Mouse (Mus musculus) erythroblast, embryonic 14.5 days (primary cell): ENCODE measurements around the gene Cldn17. TPM values are rescaled to one million over a fixed set of nuclear protein-coding genes. Genes with fewer than 3 reads are reported as not detected.

Experiments
- H3K27me3 ChIP-seq: 2 replicates; pipeline ENCODE4 v1.6.1; 2012; ENCODE audit warnings: inconsistent platforms; ENCODE audit not compliant: control insufficient read depth
- H3K36me3 ChIP-seq: 2 replicates; pipeline ENCODE4 v1.6.1; 2012; ENCODE audit warnings: mild to moderate bottlenecking, inconsistent platforms; ENCODE audit not compliant: control insufficient read depth
- H3K4me1 ChIP-seq: 2 replicates; pipeline ENCODE4 v1.6.1; 2012; ENCODE audit warnings: inconsistent platforms; ENCODE audit not compliant: control insufficient read depth
- H3K4me3 ChIP-seq: replicated peaks from 2 replicates; pipeline ENCODE3; 2012; ENCODE audit warnings: moderate library complexity, mild to moderate bottlenecking, inconsistent platforms
- H3K9me3 ChIP-seq: 2 replicates; pipeline ENCODE4 v1.6.1; 2012; ENCODE audit warnings: low read length, inconsistent platforms, mixed read lengths; ENCODE audit not compliant: control insufficient read depth
- GATA1 ChIP-seq: IDR thresholded peaks from 2 replicates; pipeline ENCODE4 v1.6.1; 2012; ENCODE audit warnings: low read length, inconsistent platforms, mixed read lengths
- TAL1 ChIP-seq: IDR thresholded peaks from 3 replicates; pipeline ENCODE4 v1.6.1; 2012; ENCODE audit warnings: low read length, inconsistent platforms, mixed read lengths
- polyA plus RNA-seq: library from polyadenylated mRNA; stranded (reverse); fragments of >175 nt; gene quantifications from 2 replicates; pipeline ENCODE4 v1.2.3, GENCODE M21; 2012

Gene Cldn17
- polyA plus RNA-seq, result not detected in 2 replicates

DNA sequence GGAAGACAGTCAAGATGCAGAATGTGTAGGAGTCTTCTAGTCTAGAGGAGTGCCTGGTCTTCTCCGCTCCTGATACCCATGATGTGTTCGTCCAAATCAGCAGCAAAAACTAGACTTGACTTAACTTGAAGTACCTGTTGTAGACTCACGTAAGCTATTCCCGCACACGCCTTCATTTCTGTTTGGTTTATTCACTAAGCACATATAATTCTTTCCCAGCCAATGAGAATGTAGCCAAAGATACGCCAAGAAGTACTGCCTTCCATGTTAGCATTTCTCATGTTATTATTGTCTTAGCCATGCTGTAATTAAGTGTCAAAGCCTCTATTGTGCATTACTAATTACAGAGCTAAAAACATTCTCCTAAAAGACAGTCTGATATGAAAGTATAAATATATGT, at the start of gene Cldn17:
Gene Cldn17, minus strand, starts transcription at position 101 of the 400 bp plus-strand sequence.
- no peaks in the 10 kb centered on the region for H3K27me3 ChIP-seq
- no peak within 1 kb of the TSS for H3K4me3 ChIP-seq
- no peaks in the 10 kb centered on the region for H3K36me3 ChIP-seq
- peaks cover 9% of the 10 kb centered on the region for H3K9me3 ChIP-seq
- TF ChIP-seq GATA1 (no peak), TAL1 (no peak)
- H3K4me1 ChIP-seq, result no peaks in the 10 kb centered on the region

DNA sequence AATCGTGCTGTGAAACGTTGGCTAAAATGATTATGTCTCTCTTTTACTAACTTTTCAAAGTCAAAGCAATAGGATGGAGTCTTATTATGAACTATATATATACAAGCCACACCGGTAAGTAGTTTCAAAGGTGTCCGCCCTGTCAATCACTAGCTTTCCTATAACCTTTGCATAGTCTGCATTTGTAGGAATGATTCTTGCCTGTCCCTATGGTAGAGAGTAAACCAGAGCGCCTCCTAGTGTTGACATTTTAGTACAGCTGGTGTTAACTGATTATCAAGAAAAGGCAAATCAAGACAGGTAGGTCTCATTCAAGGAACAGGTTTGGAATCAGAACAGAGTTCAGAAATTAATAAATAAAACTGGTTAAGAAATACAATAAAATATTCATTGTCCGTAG, 35.7 kb upstream of the Cldn17 start:
- Histone ChIP-seq H3K27me3 (no peaks in the 10 kb centered on the region), H3K36me3 (no peaks in the 10 kb centered on the region), H3K4me1 (no peaks in the 10 kb centered on the region), H3K9me3 (no peaks in the 10 kb centered on the region), H3K4me3 (no peak overlapping the region)
- no peak for TF ChIP-seq TAL1
- TF ChIP-seq GATA1, result no peak

DNA sequence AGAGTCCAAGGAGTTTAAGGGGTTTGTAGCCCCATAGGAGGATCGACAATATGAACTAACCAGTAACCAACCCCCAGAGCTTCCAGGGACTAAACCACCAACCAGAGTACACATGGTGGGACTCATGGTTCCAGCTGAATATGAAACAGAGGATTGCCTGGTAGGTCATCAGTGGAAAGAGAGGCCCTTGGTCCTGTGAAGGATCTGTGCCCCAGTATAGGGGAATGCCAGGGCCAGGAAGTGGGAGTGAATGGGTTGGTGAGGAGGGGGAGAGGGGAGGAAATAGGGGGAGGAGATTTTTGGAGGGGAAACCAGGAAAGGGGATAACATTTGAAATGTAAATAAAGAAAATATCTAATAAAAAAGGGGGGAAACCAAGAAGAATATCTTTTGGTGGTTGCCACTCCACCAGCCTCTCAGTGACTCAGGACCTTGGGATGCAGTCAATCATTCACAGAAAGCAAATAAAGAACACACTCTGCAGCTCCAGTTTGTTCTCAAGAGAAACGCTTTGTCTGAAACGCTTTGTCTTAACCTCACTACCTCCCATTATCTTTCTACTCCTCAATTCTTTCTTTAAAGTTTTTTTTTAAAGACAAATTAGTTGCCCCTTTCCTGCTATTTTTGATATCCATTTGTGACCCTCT, 33.2 kb upstream of the Cldn17 start:
- Histone ChIP-seq H3K9me3 (no peaks in the 10 kb centered on the region), H3K4me1 (no peaks in the 10 kb centered on the region), H3K4me3 (no peak overlapping the region), H3K27me3 (no peaks in the 10 kb centered on the region), H3K36me3 (no peaks in the 10 kb centered on the region)
- no peak for TF ChIP-seq GATA1
- TF ChIP-seq TAL1, result no peak

DNA sequence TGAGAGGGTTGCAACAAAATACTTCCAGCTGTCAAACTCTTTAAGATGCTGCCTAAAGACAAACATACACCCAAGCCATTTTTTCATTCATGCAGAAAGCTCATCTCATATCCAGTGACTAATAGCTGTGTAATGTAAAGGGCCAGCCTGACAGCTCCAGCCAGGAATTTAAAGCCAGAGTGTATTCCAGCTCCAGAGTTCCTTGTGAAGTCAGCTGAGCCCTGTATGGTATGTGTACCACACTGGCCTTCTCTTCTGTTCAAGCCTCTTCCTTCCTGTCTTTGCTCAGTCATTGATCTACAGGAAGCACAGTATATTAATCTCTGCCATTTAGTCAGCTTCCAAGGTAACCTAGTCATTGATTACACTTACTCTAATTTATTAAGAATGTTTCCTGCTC, 4.6 kb upstream of the Cldn17 start:
- Histone ChIP-seq H3K9me3 (peaks cover 5% of the 10 kb centered on the region), H3K4me1 (no peaks in the 10 kb centered on the region), H3K27me3 (no peaks in the 10 kb centered on the region), H3K36me3 (no peaks in the 10 kb centered on the region), H3K4me3 (no peak overlapping the region)
- no peak for TF ChIP-seq GATA1
- TF ChIP-seq TAL1, result no peak

DNA sequence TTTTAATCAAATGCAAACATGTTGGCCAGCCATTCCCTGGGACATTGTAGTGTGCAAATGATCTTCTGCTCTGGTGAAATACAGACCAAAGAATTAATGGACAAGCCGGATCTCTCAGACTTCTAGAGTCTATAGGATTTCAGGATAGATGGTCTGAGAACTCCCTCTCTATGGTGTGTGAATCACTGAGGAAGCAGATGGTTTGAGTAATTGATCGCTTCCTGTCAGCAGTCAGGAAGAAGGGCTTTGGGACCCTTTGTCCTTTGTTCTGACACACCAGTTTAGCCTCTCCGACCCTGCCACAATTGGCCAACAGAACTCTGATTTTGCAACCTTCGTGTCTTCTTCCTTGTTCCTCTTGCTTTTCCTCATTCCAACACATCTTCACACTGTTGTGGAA, 1.4 kb upstream of the Cldn17 start:
- peaks cover 9% of the 10 kb centered on the region for H3K9me3 ChIP-seq
- no peaks in the 10 kb centered on the region for H3K27me3 ChIP-seq
- TF ChIP-seq TAL1 (no peak), GATA1 (no peak)
- H3K36me3 ChIP-seq, result no peaks in the 10 kb centered on the region
- no peaks in the 10 kb centered on the region for H3K4me1 ChIP-seq
- H3K4me3 ChIP-seq, result no peak overlapping the region

DNA sequence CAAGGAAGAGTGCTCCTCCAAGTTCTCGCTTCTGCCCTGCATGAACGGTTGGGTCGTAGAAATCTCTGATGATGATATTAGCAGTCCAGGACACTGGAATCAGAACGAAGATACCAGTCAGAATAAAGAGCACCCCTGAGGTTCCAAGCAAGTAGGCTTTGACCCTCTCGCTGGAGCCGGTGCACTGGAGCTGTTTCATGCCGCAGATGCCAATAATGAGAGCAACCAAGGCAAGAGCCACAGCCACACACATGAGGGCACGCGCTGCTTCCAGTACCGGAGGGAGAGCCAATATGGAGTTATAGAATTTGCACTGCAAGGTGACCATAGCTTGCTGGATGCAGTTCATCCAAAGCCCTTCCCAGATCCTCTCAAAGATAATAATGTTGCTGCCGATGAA, 440 bp downstream of the Cldn17 start:
- Histone ChIP-seq H3K4me1 (no peaks in the 10 kb centered on the region), H3K4me3 (no peak overlapping the region), H3K9me3 (peaks cover 9% of the 10 kb centered on the region), H3K27me3 (no peaks in the 10 kb centered on the region), H3K36me3 (no peaks in the 10 kb centered on the region)
- TF ChIP-seq GATA1, result no peak
- TF ChIP-seq TAL1, result no peak

DNA sequence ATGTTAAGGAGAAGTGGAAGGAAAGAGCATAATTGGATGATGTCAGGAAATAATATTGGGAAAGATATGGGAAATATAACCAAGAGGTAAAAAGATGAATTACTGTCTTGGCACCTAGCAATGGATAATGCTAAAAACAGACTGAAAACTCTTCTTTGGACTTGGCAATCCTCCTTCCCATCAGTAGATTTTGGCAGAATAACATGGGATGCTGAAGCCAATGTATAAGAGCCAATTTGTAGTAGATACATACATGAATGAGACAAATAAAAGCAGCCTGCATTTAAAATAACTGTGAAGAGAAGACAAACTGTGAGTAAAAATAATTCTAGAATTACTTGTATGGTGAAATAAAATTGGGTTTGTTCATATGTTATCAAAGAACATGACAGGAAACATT, 18.7 kb downstream of the Cldn17 start:
- no peak for TF ChIP-seq GATA1
- TF ChIP-seq TAL1, result no peak
- Histone ChIP-seq H3K27me3 (no peaks in the 10 kb centered on the region), H3K4me1 (no peaks in the 10 kb centered on the region), H3K9me3 (no peaks in the 10 kb centered on the region), H3K36me3 (no peaks in the 10 kb centered on the region), H3K4me3 (no peak overlapping the region)

DNA sequence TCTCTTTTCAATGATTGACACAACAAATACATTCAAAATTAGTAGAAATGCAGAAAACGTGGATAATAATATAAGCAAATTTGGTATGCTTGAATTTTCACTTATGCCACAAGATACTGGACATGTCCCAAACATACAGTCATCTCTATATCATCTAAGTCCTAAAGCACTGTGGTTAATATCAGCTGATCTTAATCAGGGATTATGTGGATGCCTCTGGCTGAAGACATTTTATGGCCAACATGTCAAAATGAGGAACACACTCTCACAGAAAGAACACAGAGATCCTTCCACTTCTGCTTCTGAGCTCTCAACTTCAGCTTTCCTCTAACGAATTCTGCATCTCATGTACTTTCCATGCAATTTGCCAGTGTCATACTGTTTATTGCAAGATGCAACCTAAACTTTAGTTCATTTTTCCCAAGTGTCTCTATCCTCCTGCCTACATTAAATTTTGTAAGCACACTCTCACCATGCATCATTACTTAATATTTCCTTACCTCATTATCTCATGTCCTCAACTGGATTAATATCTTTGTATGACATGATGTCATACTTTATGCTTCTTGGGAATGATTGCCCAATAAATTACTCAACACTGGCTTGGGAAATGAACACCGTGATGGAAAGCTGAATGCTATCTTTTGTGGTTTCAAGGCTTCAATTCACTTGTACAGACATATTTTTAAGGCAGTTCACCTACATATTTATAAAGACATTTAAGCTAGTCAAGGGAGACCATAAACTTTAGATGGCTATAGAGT, 26.6 kb downstream of the Cldn17 start:
- H3K36me3 ChIP-seq, result no peaks in the 10 kb centered on the region
- H3K9me3 ChIP-seq, result peaks cover 2% of the 10 kb centered on the region; the same call in 1 of the 2 replicates
- no peaks in the 10 kb centered on the region for H3K4me1 ChIP-seq
- H3K4me3 ChIP-seq, result no peak overlapping the region
- no peaks in the 10 kb centered on the region for H3K27me3 ChIP-seq
- TF ChIP-seq GATA1 (no peak), TAL1 (no peak)

DNA sequence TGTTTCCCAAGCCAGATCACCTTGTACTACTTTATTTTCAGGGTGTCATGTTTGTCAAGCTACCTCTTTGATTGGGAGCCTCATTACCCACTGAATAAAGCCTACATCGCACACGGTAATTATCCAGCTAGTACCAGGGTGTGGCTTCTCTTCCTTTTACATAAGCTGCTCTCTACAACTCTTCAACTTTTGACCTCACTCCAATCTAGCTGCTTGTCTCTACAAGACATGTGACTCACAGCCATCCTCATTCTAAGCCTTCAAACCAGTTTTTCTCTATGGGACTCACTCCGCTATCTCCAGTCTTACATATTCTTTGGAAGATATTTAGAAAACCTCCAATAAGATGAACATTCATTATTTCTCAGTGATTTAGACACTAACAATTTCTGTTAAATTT, 43.5 kb downstream of the Cldn17 start:
- TF ChIP-seq GATA1, result no peak
- no peak for TF ChIP-seq TAL1
- Histone ChIP-seq H3K9me3 (peaks cover 2% of the 10 kb centered on the region; the same call in 1 of the 2 replicates), H3K4me1 (no peaks in the 10 kb centered on the region)

More for the DNA sequence above, 43.5 kb downstream of the Cldn17 start:
- Histone ChIP-seq H3K36me3 (no peaks in the 10 kb centered on the region), H3K4me3 (no peak overlapping the region), H3K27me3 (no peaks in the 10 kb centered on the region)

Other genes starting within 250 kb of the Cldn17 start
- gene Grik1, start 216.7 kb downstream of the Cldn17 start, polyA plus RNA-seq, result not detected in 2 replicates
- not detected in 2 replicates for gene Cldn8, start 56.2 kb upstream of the Cldn17 start, polyA plus RNA-seq
- not detected in 2 replicates for gene Krtap24-1, start 105.3 kb upstream of the Cldn17 start, polyA plus RNA-seq
- gene 2310079G19Rik, start 120.7 kb upstream of the Cldn17 start, polyA plus RNA-seq, result not detected in 2 replicates
- gene Krtap26-1, start 140.8 kb upstream of the Cldn17 start, polyA plus RNA-seq, result not detected in 2 replicates
- not detected in 2 replicates for gene Krtap27-1, start 164.7 kb upstream of the Cldn17 start, polyA plus RNA-seq
- not detected in 2 replicates for gene 2310061N02Rik, start 201.0 kb upstream of the Cldn17 start, polyA plus RNA-seq
- gene Krtap13-1, start 221.9 kb upstream of the Cldn17 start, polyA plus RNA-seq, result not detected in 2 replicates
- not detected in 2 replicates for gene Krtap13, start 244.7 kb upstream of the Cldn17 start, polyA plus RNA-seq